Mouse (Mus musculus) cerebellum, adult 9-11 months (tissue): Measurements from ENCODE around the gene Gm49320.

Experiments used
- DNase-seq: peaks from one replicate; pipeline ENCODE4 v3.0.0; 2022

The Gm49320 gene

DNA sequence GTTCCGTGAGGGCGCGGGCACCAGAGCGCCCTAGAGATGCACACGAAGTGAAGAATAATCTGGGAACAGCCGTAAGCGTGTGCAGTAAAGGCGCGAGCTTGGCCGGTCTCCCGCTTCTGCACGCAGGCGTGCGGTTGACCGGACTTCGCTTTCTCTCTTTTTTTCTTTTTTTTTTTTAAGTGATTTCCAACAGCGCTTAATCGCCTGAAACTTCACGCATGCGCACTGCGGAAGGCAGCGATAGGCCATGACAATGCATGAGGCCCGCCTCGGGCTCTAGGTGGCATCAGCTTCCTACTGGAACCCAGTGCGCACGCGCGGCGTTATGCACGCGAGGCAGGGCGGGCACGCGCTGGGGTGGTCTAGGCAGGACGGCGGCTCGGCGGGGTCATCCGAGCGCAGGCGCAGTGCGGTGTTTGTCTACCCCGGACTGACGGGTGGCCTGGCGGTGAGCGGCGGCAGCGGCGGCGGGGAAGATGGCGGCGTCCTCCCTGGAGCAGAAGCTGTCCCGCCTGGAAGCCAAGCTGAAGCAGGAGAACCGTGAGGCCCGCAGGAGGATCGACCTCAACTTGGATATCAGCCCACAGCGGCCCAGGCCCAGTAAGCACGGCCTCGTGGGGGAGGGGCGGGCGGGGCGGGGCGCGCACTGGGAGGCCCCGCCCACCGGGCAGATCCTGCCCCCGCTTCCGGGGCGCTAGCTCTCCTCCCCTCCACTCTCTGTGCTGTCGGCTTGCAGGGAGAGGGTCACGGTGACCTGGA is at the start of gene Gm49320, which contains the start of gene Map2k7:
Gene Gm49320 (plus strand): TSS at position 432 of the 759 bp plus-strand sequence.
Gene Map2k7 (plus strand): TSS at position 307 of the 759 bp plus-strand sequence.
- peak; percentile 100 for DNase-seq

- DNase-seq: no peak
Measured at GRCm38 (mm10) chr8:4189031-4189722, 49.5 kb upstream of the Gm49320 start.

DNA sequence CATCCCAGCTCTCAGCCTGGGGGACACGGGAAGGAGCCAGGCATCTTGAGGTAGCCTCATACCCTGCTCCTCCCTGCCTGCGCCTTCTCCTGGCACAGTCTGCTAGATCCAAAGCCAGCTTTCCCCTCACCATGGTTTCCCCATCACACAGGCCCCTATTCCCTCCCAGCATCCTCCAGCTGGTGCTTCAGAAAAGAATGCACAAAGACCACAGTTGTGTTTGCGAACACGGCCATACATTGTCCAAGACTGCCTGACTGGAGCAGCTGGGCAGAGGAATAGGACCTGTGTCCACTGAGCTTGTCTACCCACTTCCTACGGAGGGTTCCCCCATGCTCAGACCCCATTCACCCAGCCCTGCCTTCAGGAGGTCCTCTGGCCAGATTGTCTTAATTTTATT is 46.4 kb upstream of the Gm49320 start:
- DNase-seq: no peak

GRCm38 (mm10) chr8:4192807-4193587 is 45.7 kb upstream of the Gm49320 start:
- DNase-seq: peak; percentile 85

- DNase-seq: no peak
Measured at GRCm38 (mm10) chr8:4193588-4193894, 45.1 kb upstream of the Gm49320 start.

DNA sequence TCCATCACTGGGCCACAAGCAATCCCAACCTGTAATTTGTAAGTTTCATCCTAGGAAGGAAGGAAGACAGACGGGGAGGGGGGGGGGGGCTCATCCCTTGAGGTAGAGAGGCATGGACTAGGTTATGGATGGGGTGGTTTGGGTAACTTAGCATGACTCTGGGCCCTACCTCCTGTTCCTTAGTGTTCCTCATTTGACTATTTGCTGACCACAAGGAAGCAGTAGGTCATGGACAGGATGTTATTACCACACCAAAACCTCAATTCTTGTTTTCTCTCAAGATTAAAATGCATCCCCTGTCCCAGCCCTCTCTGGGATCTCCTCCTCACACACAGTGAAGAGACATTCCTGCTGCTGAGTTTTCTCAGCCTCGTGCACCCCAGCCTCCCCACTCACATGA is 37.3 kb upstream of the Gm49320 start:
- no peak for DNase-seq

DNA sequence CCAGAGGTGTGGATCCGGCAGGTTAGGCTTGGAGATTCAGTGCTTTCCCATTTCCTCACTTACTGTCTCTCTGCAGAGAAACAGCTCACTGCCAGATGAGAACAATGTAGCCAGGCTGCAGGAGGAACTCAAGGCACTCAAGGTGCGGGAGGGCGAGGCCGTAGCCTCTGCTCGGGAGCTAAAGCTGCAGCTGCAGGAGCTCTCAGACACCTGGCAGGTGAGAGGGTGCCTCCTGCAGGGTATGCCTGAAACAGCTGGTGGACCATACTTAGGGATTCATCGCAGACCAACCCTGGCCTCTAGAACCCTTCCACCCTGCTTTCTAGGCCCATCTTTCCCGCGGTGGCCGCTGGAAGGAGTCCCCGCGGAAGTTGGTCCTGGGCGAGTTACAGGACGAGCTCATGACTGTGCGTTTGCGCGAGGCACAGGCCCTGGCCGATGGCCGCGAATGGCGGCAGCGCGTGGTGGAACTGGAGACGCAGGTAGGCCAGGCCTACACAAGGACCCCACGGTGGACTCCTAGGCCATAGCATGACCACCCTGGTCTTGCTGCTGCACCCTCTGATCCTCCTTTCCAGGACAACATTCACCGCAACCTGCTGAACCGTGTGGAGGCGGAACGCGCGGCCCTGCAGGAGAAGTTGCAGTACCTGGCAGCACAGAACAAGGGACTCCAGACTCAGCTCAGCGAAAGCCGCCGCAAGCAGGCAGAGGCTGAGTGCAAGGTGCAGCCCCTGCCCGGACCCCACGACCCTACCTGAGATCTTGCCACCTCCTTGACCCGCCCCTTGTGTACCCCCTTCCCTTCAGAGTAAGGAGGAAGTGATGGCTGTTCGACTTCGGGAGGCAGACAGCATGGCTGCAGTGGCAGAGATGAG is 33.2 kb upstream of the Gm49320 start:
- no peak for DNase-seq

GRCm38 (mm10) chr8:4206182-4207015 is 32.3 kb upstream of the Gm49320 start:
- DNase-seq: peak; percentile 60

GRCm38 (mm10) chr8:4207016-4207350 is 31.7 kb upstream of the Gm49320 start:
- no peak for DNase-seq

DNA sequence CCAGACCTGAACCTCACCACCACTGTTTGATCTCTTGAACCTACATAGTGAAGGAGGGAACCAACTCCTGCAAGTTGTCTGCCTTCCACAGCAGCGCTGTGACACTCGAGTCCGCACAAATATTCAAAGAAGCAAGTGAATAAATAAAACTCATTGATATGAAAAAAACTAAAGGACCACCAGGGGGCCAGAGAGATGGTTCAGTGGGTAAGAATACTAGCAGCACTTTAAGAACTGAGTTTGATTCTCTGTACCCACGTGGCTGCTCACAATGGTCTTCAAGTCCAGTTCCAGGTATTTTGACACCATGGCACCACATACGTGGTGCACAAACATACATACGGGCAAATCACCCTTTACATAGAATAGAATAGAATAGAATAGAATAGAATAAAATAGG is 27.6 kb upstream of the Gm49320 start:
- no peak for DNase-seq

GRCm38 (mm10) chr8:4212809-4213209 is 25.9 kb upstream of the Gm49320 start:
- DNase-seq: no peak

DNA sequence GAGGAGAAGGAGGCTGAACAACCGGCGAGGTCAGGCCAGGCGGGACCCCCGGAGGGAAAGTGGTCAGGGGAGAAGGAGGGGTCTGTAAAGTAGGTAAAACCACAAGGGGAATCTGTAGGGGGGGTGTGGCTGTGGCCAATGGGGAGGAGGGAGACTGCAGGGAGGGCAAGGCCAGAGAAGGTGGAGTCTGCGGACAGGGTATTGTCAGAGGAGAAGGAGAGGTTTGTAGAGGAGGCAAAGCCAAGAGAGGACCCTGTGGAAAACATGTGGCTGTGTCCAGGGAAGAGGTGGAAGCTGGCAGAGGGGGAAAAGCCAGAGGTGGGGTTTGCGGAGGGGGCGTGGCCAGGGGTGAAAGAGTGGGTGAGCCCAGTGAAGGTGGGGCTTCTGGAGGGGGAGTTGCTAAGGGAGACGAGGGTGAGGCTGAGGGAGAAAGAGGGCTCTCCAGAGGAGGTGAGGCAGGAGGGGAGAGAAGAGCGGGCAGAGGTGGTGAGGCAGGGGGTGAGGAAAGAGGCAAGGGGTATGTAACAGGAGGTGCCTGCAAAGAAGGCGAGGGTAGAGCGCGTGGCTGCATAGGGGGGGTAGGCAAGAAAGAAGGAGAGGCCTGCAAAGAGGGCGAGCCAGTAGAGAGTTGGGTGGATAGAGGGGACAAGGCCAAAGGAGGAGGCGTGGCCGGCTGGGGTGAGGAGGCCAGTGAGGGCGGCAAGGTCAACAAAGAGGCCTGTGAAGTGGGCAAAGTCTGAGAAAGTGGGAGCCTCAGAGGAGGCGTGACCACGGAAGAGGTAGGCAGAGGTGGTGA is 25.3 kb upstream of the Gm49320 start:
- peak; percentile 55 for DNase-seq

- DNase-seq: peak; percentile 46
Measured at GRCm38 (mm10) chr8:4214006-4214980, 24.4 kb upstream of the Gm49320 start.

- DNase-seq: no peak
Measured at GRCm38 (mm10) chr8:4216296-4216695, 22.4 kb upstream of the Gm49320 start.

DNA sequence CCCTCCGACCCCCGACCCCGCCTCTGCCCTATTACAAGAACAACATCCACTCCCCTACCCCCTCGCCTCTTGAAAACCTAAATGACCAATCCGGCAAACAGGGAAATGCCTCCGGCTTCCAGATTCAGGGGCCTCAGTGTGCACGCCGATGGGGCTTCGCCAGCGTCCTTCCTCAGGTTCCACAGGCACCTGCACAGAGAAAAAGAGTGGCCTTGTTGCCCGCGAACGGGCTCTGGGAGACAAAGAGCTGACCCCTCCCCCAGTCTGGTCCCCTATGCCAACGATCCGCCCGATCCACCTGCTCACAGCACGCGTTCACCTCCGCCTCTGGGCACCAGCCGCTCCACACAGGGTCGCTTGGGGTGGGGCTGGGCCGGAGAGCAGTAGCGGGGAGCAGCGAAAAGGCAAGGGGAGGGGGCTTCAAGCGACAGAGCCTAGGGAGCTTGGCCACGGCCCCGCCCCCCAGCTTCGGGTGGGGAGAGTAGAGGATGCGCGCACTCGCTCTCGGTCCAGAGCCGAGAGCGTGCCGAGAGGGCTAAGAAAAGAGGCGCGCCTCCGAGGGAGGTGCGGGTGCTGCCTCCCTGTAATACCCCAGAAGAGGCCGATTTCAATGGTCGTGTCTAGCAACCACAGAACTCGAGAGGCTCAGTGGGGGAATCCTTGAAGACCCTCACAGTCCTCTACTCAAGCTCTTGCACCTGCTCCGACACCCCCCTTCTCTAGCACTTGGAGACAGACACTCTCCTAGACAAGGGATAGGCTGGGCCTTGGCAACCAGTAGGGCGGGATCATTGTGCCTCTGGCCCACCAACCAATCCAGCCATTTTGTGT is 21.7 kb upstream of the Gm49320 start, which contains the start of gene Prr36:
Gene Prr36 (minus strand): TSS at position 669 of the 831 bp plus-strand sequence.
- peak; percentile 81 for DNase-seq

- DNase-seq: no peak
Measured at GRCm38 (mm10) chr8:4219617-4220016, 19.0 kb upstream of the Gm49320 start.

GRCm38 (mm10) chr8:4222059-4222458 is 16.6 kb upstream of the Gm49320 start:
- DNase-seq: no peak

DNA sequence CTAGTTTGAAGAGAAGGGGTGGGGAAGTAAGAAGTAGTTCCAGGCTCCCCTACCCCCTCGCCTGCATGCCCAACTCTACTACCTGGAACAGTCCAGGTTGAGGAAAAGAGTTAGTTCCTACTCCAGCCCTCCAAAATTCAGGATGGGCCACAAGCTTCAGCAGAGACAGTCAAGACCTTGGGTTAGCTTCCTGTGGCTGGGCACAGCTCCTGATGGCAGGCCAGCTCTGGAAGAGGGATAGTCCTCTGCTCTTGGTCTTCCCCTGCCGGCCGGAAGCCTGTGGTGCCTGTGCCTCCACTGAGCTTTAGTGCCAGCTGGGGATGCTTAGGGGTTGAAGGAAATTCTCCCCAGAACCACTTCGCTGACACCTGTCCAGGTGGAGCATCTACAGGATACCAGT is 12.3 kb upstream of the Gm49320 start:
- DNase-seq: no peak
